Mouse (Mus musculus): ENCODE data around the gene Pcdh9. TPM values are rescaled to one million over a fixed set of nuclear protein-coding genes. Genes with fewer than 3 reads are reported as not detected.

Gene Pcdh9
- polyA plus RNA-seq, 1 experiment = 0.10 TPM

GRCm38 (mm10) chr14:93858069-93858468, 32.4 kb downstream of the Pcdh9 start:
- WGBS = 78% methylated on average over 3 of the region's 3 CpGs
- Histone ChIP-seq H3K27me3 (ENCODE audit: control insufficient read depth, insufficient read depth, low read length) (no peaks in the 10 kb centered on the region), H3K36me3 (ENCODE audit: control insufficient read depth, insufficient read depth, low read length) (no peaks in the 10 kb centered on the region), H3K27ac (ENCODE audit: insufficient read depth, low read depth, low read length) (no peak overlapping the region), H3K4me1 (ENCODE audit: control insufficient read depth, insufficient read depth, insufficient read length, low read length) (no peaks in the 10 kb centered on the region), H3K4me3 (ENCODE audit: low read depth, low read length) (no peak overlapping the region)
- TF ChIP-seq CTCF (IDR thresholded peaks at IDR 0.05; ENCODE audit: extremely low read depth, insufficient read length, insufficient replicate concordance, low read depth, low read length) = no peak
- TF ChIP-seq POLR2A (IDR thresholded peaks at IDR 0.05; ENCODE audit: low read depth, low read length) = no peak

- Histone ChIP-seq H3K27me3 (ENCODE audit: control insufficient read depth, insufficient read depth, low read length) (no peaks in the 10 kb centered on the region), H3K36me3 (ENCODE audit: control insufficient read depth, insufficient read depth, low read length) (no peaks in the 10 kb centered on the region), H3K27ac (ENCODE audit: insufficient read depth, low read depth, low read length) (no peak overlapping the region), H3K4me3 (ENCODE audit: low read depth, low read length) (no peak overlapping the region), H3K4me1 (ENCODE audit: control insufficient read depth, insufficient read depth, insufficient read length, low read length) (no peaks in the 10 kb centered on the region)
- 41% methylated on average over 1 of the region's 1 CpGs for WGBS
- TF ChIP-seq POLR2A (IDR thresholded peaks at IDR 0.05; ENCODE audit: low read depth, low read length) = no peak
- no peak for TF ChIP-seq CTCF (IDR thresholded peaks at IDR 0.05; ENCODE audit: extremely low read depth, insufficient read length, insufficient replicate concordance, low read depth, low read length)
Observed at GRCm38 (mm10) chr14:93846091-93846677, 44.3 kb downstream of the Pcdh9 start.

GRCm38 (mm10) chr14:93842686-93843288, 47.7 kb downstream of the Pcdh9 start:
- Histone ChIP-seq H3K36me3 (ENCODE audit: control insufficient read depth, insufficient read depth, low read length) (no peaks in the 10 kb centered on the region), H3K4me1 (ENCODE audit: control insufficient read depth, insufficient read depth, insufficient read length, low read length) (no peaks in the 10 kb centered on the region), H3K27ac (ENCODE audit: insufficient read depth, low read depth, low read length) (no peak overlapping the region), H3K4me3 (ENCODE audit: low read depth, low read length) (no peak overlapping the region), H3K27me3 (ENCODE audit: control insufficient read depth, insufficient read depth, low read length) (no peaks in the 10 kb centered on the region)
- 86% methylated on average over 3 of the region's 3 CpGs for WGBS
- TF ChIP-seq CTCF (IDR thresholded peaks at IDR 0.05; ENCODE audit: extremely low read depth, insufficient read length, insufficient replicate concordance, low read depth, low read length) = no peak
- TF ChIP-seq POLR2A (IDR thresholded peaks at IDR 0.05; ENCODE audit: low read depth, low read length) = no peak

- 79% methylated on average over 6 of the region's 6 CpGs for WGBS
- H3K27me3 ChIP-seq (ENCODE audit: control insufficient read depth, insufficient read depth, low read length) = no peaks in the 10 kb centered on the region
- TF ChIP-seq CTCF (IDR thresholded peaks at IDR 0.05; ENCODE audit: extremely low read depth, insufficient read length, insufficient replicate concordance, low read depth, low read length) (no peak), POLR2A (IDR thresholded peaks at IDR 0.05; ENCODE audit: low read depth, low read length) (no peak)
- no peaks in the 10 kb centered on the region for H3K36me3 ChIP-seq (ENCODE audit: control insufficient read depth, insufficient read depth, low read length)
- no peaks in the 10 kb centered on the region for H3K4me1 ChIP-seq (ENCODE audit: control insufficient read depth, insufficient read depth, insufficient read length, low read length)
- H3K4me3 ChIP-seq (ENCODE audit: low read depth, low read length) = no peak overlapping the region
- H3K27ac ChIP-seq (ENCODE audit: insufficient read depth, low read depth, low read length) = no peak overlapping the region
Observed at GRCm38 (mm10) chr14:93832511-93832910, 58.0 kb downstream of the Pcdh9 start.

- no peak for TF ChIP-seq POLR2A (IDR thresholded peaks at IDR 0.05; ENCODE audit: low read depth, low read length)
- no peak for TF ChIP-seq CTCF (IDR thresholded peaks at IDR 0.05; ENCODE audit: extremely low read depth, insufficient read length, insufficient replicate concordance, low read depth, low read length)
- WGBS = 61% methylated on average over 6 of the region's 6 CpGs
- H3K4me3 ChIP-seq (ENCODE audit: low read depth, low read length) = no peak overlapping the region
- no peaks in the 10 kb centered on the region for H3K4me1 ChIP-seq (ENCODE audit: control insufficient read depth, insufficient read depth, insufficient read length, low read length)
- H3K27me3 ChIP-seq (ENCODE audit: control insufficient read depth, insufficient read depth, low read length) = no peaks in the 10 kb centered on the region
- H3K27ac ChIP-seq (ENCODE audit: insufficient read depth, low read depth, low read length) = no peak overlapping the region
- H3K36me3 ChIP-seq (ENCODE audit: control insufficient read depth, insufficient read depth, low read length) = no peaks in the 10 kb centered on the region
Observed at GRCm38 (mm10) chr14:93827159-93827558, 63.3 kb downstream of the Pcdh9 start.

GRCm38 (mm10) chr14:93826042-93826462, 64.4 kb downstream of the Pcdh9 start:
- TF ChIP-seq POLR2A (IDR thresholded peaks at IDR 0.05; ENCODE audit: low read depth, low read length) = no peak
- TF ChIP-seq CTCF (IDR thresholded peaks at IDR 0.05; ENCODE audit: extremely low read depth, insufficient read length, insufficient replicate concordance, low read depth, low read length) = no peak
- H3K27ac ChIP-seq (ENCODE audit: insufficient read depth, low read depth, low read length) = no peak overlapping the region
- no peaks in the 10 kb centered on the region for H3K27me3 ChIP-seq (ENCODE audit: control insufficient read depth, insufficient read depth, low read length)
- WGBS = 64% methylated on average over 6 of the region's 6 CpGs
- no peaks in the 10 kb centered on the region for H3K36me3 ChIP-seq (ENCODE audit: control insufficient read depth, insufficient read depth, low read length)
- H3K4me3 ChIP-seq (ENCODE audit: low read depth, low read length) = no peak overlapping the region
- no peaks in the 10 kb centered on the region for H3K4me1 ChIP-seq (ENCODE audit: control insufficient read depth, insufficient read depth, insufficient read length, low read length)

- TF ChIP-seq POLR2A (IDR thresholded peaks at IDR 0.05; ENCODE audit: low read depth, low read length) = no peak
- TF ChIP-seq CTCF (IDR thresholded peaks at IDR 0.05; ENCODE audit: extremely low read depth, insufficient read length, insufficient replicate concordance, low read depth, low read length) = no peak
- Histone ChIP-seq H3K27me3 (ENCODE audit: control insufficient read depth, insufficient read depth, low read length) (no peaks in the 10 kb centered on the region), H3K36me3 (ENCODE audit: control insufficient read depth, insufficient read depth, low read length) (no peaks in the 10 kb centered on the region), H3K4me1 (ENCODE audit: control insufficient read depth, insufficient read depth, insufficient read length, low read length) (no peaks in the 10 kb centered on the region), H3K27ac (ENCODE audit: insufficient read depth, low read depth, low read length) (no peak overlapping the region), H3K4me3 (ENCODE audit: low read depth, low read length) (no peak overlapping the region)
- WGBS = 85% methylated on average over 4 of the region's 4 CpGs
Observed at GRCm38 (mm10) chr14:93818845-93819244, 71.6 kb downstream of the Pcdh9 start.

All from small intestine, adult 2 months (tissue).